ENCODE assay signal across 21 mouse cellular contexts in genomic region chr9:66710626-66711025, GRCm38 (mm10). TPM values are rescaled to one million over a fixed set of nuclear protein-coding genes. Genes with fewer than 3 reads are reported as not detected.
DNase-seq lines count a peak whose midpoint lies in the region; ATAC-seq and TF ChIP-seq lines count a peak whose summit lies in the region.
"Had no signal": no experiment of that assay in that cellular context is flagged by ENCODE, and none has a peak within 500 bp of the region (broad histone marks: within the 10 kb centered on the region; RNA-seq: fewer than 3 reads in every experiment).

No protein-coding gene starts in this region.

- 0 out of 2 replicates have a peak, but pooled peaks cover 1% of the 10 kb centered on the region for H3K27me3 ChIP-seq in intestine, embryonic 16.5 days (replicated peaks; ENCODE audit: control insufficient read depth, insufficient read depth, low read length)
- H3K27me3 ChIP-seq: stomach, embryonic 15.5 days had no signal

- intact Hi-C loops in gastrocnemius, adult 2 months (cut with DNase I) = no loop called here
- intact Hi-C loops in left cerebral cortex, postnatal 4 days (cut with DNase I) = no loop called here
- intact Hi-C loops in left cerebral cortex, postnatal 14 days (cut with DNase I) = no loop called here

- H3K9ac ChIP-seq in intestine, embryonic 16.5 days (ENCODE audit: low read depth, low read length) = no peak overlapping the region
- H3K9ac ChIP-seq: forebrain, embryonic 13.5 days; heart, embryonic 13.5 days; liver, embryonic 13.5 days; neural tube, embryonic 12.5 days; stomach, embryonic 15.5 days had no signal

- peaks cover 7% of the 10 kb centered on the region; the same call in 1 of the 2 replicates for H3K4me1 ChIP-seq in intestine, embryonic 16.5 days (ENCODE audit: control insufficient read depth, insufficient read depth, low read length)

- no peak overlapping the region for H3K27ac ChIP-seq in gastrocnemius, adult 2 months
- H3K27ac ChIP-seq in intestine, embryonic 16.5 days (ENCODE audit: low read length) = no peak overlapping the region
- H3K27ac ChIP-seq: forebrain, embryonic 13.5 days; heart, embryonic 13.5 days; kidney, postnatal 0 days; limb, embryonic 10.5 days; liver, embryonic 13.5 days; macrophage; neural tube, embryonic 12.5 days; stomach, embryonic 15.5 days had no signal

- no peak overlapping the region for H3K4me3 ChIP-seq in gastrocnemius, adult 2 months
- H3K4me3 ChIP-seq in intestine, embryonic 16.5 days (ENCODE audit: low read length) = no peak overlapping the region
- H3K4me3 ChIP-seq: forebrain, embryonic 13.5 days; heart, embryonic 13.5 days; limb, embryonic 10.5 days; liver, embryonic 13.5 days; neural tube, embryonic 12.5 days; stomach, embryonic 15.5 days had no signal

- no peak overlapping the region for H3K4me2 ChIP-seq in intestine, embryonic 16.5 days (ENCODE audit: low read depth, low read length)
- H3K4me2 ChIP-seq: forebrain, embryonic 13.5 days; heart, embryonic 13.5 days; liver, embryonic 13.5 days; midbrain, embryonic 11.5 days; neural tube, embryonic 12.5 days; stomach, embryonic 15.5 days had no signal

- peak; percentile 53 for DNase-seq in gastrocnemius, adult 2 months
- DNase-seq in gastrocnemius, adult 8-10 months (ENCODE audit: low spot score in 2 of 2) = no peak
- peak; percentile 20 for DNase-seq in left cerebral cortex, postnatal 4 days
- DNase-seq in left cerebral cortex, postnatal 14 days (ENCODE audit: low spot score in 2 of 2) = no peak
- DNase-seq in NIH3T3 (ENCODE audit: low read depth) = peak; percentile 54
- peak; percentile 54 for DNase-seq in fibroblast of lung, adult 2 months (ENCODE audit: low read depth)
- DNase-seq: cerebellum, adult 9-10 months; layer of hippocampus, postnatal 36 days; liver, embryonic 13.5 days; thymus, adult 2 months had no signal

- no peaks in the 10 kb centered on the region for H3K9me3 ChIP-seq in intestine, embryonic 16.5 days (ENCODE audit: control insufficient read depth, low read length)
- H3K9me3 ChIP-seq: forebrain, embryonic 13.5 days; heart, embryonic 13.5 days; limb, embryonic 10.5 days; liver, embryonic 13.5 days; neural tube, embryonic 12.5 days; stomach, embryonic 15.5 days had no signal

- no peaks in the 10 kb centered on the region for H3K36me3 ChIP-seq in intestine, embryonic 16.5 days (ENCODE audit: control insufficient read depth, insufficient read depth, low read length)
- H3K36me3 ChIP-seq: heart, embryonic 13.5 days; limb, embryonic 10.5 days; liver, embryonic 13.5 days; neural tube, embryonic 12.5 days; stomach, embryonic 15.5 days had no signal

- ATAC-seq in intestine, embryonic 16.5 days = no peak
- ATAC-seq: forebrain, embryonic 13.5 days; inflammation-experienced regulatory T-cells, adult 6 months had no signal

- no peak for TF ChIP-seq CTCF in gastrocnemius, adult 2 months (IDR thresholded peaks at IDR 0.05)

- 70% methylated on average over 6 of the region's 6 CpGs for WGBS in intestine, embryonic 16.5 days

RNA-seq across cellular contexts. Expression of gene Car12, which starts 2.9 kb away (rescaled TPM):
- total RNA-seq in gastrocnemius, adult 2 months (2021) = under 1 TPM; 0.10 to 0.14 TPM
- total RNA-seq in gastrocnemius, adult 8-10 months (2022) = under 1 TPM in 2 of 4 experiments, not detected in 2; 0.10 to 0.31 TPM
- 1 to 10 TPM; 1.2 to 3.3 TPM for total RNA-seq in left cerebral cortex, postnatal 4 days (2021)
- total RNA-seq in left cerebral cortex, postnatal 14 days (2021) = 1 to 10 TPM; 3.6 to 7.7 TPM
- 5.4 and 6.2 TPM in 2 replicates for polyA plus RNA-seq in intestine, embryonic 16.5 days (2015; fragmentation: Nextera tagmentation; extraction: Ambion mirVana)
- total RNA-seq: monocyte, adult 5-6 weeks had no signal

Comparison
In these comparisons a context has a peak if more than half of its experiments do, and no peak if none do; other contexts are left out.
1. DNase-seq: peak in gastrocnemius, adult 2 months (single experiment), left cerebral cortex, postnatal 4 days (single experiment), NIH3T3 (single experiment) and fibroblast of lung, adult 2 months (single experiment); none in gastrocnemius, adult 8-10 months (0 of 2) and left cerebral cortex, postnatal 14 days (0 of 2).